18 mouse cellular contexts compared by ENCODE assay signal in the genomic region with DNA sequence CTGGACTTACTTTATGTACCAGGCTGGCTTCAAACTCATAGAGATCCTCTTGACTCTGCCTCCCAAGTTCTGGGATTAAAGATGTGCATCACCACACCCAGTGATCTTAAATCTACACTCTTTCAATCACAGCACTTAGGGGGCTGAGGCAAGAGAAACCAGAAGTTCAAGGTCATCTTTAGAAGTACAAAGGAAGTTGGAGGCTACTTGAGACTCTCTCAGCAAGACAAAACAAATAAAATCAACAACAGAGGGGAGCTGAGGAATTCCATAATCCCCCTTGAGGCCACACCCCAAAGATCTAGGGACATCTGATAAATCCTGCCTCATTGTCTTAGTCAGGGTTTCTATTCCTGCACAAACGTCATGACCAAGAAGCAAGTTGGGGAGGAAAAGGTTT. TPM values are rescaled to one million over a fixed set of nuclear protein-coding genes. Genes with fewer than 3 reads are reported as not detected.
"Had no signal": no experiment of that assay in that cellular context is flagged by ENCODE, and none has a peak within 500 bp of the region (broad histone marks: within the 10 kb centered on the region; RNA-seq: fewer than 3 reads in every experiment).

No protein-coding gene starts in this region.

- ATAC-seq: midbrain, embryonic 16.5 days had no signal

- H3K4me3 ChIP-seq: midbrain, embryonic 10.5 days; midbrain, embryonic 12.5 days; myocyte; neural tube, embryonic 13.5 days; neural tube, embryonic 15.5 days had no signal

- H3K4me2 ChIP-seq: lung, embryonic 14.5 days; midbrain, embryonic 12.5 days; neural tube, embryonic 13.5 days; neural tube, embryonic 15.5 days had no signal

- H3K36me3 ChIP-seq: midbrain, embryonic 10.5 days; midbrain, embryonic 12.5 days; neural tube, embryonic 13.5 days; neural tube, embryonic 15.5 days had no signal

- H3K9ac ChIP-seq: lung, embryonic 14.5 days; midbrain, embryonic 12.5 days; neural tube, embryonic 13.5 days; neural tube, embryonic 15.5 days had no signal

- H3K27ac ChIP-seq: midbrain, embryonic 10.5 days; midbrain, embryonic 12.5 days; neural tube, embryonic 13.5 days; neural tube, embryonic 15.5 days had no signal

- H3K9me3 ChIP-seq: midbrain, embryonic 10.5 days; midbrain, embryonic 12.5 days; neural tube, embryonic 13.5 days; neural tube, embryonic 15.5 days had no signal

- H3K4me1 ChIP-seq: midbrain, embryonic 10.5 days; midbrain, embryonic 12.5 days; neural tube, embryonic 13.5 days; neural tube, embryonic 15.5 days had no signal

- H3K27me3 ChIP-seq: midbrain, embryonic 12.5 days; neural tube, embryonic 13.5 days; neural tube, embryonic 15.5 days had no signal

- DNase-seq: lung, embryonic 14.5 days; lung, postnatal 10 days; lung, postnatal 4 days; midbrain, embryonic 14.5 days; retina, postnatal 1 day; right cerebral cortex, adult 18-20 months; right cerebral cortex, postnatal 25 days; right cerebral cortex, postnatal 4 days; spleen, adult 18-20 months; thymus, adult 18-20 months; thymus, postnatal 14 days; thymus, postnatal 36 days had no signal

RNA-seq across cellular contexts. Expression of a gene that starts 18.3 kb away (rescaled TPM):
- polyA plus RNA-seq: myocyte had no signal
